Mouse (Mus musculus): ENCODE data around the gene Ccdc93. TPM values are rescaled to one million over a fixed set of nuclear protein-coding genes. Genes with fewer than 3 reads are reported as not detected.

Gene Ccdc93
- total RNA-seq, 2 experiments from 2014 or later, result 32.7 to 35.9 TPM

DNA sequence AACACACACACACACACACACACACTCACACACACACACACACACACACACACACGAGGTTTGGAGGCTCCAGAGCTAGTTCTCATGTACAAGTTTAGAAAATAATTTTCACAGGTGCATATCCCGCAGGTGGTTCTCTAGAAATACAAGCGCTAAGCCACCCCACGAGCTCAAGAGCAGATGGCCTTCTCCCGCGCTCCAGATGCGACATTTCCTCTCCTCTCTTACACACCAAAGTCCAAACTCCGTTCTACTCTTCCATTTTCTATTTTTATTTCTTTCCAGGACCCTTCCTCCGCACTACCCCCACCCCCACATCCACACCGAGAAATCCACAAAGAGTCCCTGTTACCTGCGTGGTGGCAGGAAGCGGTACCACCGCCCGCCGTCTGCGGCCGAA is 96.2 kb downstream of the Ccdc93 start:
- DNase-seq, result no peak

DNA sequence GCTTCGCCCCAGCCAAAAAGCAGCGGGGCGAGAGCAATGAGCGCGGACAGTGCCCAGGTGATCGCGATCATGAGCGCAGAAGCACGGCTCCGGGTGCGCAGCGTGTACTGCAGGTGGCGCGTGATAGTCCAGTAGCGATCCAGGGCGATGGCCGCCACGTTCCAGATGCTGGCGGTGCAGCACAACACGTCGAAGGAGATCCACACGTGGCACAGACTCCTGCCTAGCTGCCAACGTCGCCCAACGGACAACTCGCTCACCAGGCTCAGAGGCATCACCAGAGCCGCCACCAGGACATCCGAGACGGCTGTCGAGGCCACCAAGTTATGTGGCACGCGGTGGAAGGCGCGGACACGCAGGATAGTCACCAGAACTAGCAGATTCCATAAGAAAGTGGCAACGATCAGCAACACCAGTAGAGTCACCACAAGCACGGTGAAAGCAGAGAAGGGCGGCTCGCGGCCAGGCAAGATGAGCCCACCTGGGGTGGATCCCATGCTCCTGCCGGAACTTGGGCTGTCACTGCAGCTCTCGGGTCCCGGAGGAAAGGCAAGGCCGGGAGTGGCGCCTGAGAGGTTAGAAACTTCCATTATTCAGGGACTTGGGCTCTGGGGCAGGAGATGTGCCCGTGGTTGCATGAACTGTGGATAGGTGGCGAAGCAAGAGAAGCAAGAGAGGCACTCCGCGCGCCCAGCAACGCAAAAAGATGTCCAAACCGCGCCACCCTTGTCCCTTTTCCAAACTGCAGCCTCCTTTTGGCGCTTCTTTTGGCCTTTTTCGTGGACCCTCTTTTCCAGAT is 97.0 kb downstream of the Ccdc93 start:
- peak; percentile 14 for DNase-seq

- DNase-seq, result peak; percentile 35 to 36
Observed at GRCm38 (mm10) chr1:121528399-121528720, 97.5 kb downstream of the Ccdc93 start, which contains the start of gene Htr5b. Gene Htr5b (minus strand): TSS chr1:121528465.

- no peak for DNase-seq
Observed at GRCm38 (mm10) chr1:121529286-121529685, 98.4 kb downstream of the Ccdc93 start.

DNA sequence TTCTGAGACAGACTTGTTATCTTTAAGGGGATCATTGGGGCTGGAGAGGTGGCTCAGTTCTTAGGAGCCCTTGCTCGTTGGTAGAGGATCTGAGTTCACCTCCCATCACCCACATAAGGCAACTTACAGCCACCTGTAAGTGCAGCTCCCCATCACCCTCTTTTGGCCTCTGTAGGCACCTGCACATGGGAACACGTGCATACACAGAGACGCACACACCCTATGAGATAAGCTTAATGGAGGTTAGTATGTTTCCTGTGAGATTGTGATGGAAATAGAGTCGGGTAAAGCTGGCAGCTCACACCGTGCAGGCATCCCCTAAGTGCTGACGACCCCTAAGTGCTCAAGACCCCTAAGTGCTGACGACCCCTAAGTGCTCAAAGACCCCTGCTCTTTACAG is 100.6 kb downstream of the Ccdc93 start:
- DNase-seq, result no peak

DNA sequence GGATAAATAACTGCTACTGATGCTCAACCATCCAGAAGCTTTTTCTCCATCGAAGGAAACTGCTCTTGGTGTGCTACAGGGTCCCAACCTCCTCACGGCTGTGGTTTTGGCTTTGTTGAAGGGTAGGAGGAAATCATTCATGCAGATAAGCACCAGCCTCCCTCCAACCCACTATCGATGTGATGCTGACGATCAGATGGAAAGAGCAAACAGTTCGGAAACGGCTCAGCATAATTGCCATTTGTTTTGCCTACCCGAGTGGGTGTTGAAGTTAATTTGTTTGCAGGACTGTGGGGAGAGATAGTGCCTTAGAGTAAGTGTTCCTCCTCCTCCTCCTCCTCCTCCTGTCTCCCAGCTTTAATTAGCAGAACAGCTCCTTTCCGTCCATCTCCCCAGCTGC is 109.5 kb downstream of the Ccdc93 start:
- peak; percentile 23 to 42 for DNase-seq

DNA sequence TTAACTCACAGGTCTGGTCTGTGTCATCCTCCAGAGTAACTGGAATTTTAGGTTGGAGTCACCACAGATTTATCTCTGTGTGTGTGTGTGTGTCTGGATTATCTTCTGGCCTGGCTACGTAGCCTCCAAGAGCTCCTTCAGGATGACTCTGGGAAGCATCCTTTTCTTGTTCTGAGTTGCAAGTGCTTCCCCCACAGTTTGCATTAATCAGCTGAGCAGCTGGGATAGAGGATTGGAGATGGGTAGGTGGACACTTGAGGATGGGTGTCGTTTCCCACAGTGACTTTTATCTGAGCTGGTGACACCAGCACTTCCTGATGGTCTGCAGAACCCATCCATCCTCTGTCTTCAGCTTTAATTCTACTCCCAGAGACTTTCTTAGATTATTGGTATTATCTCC is 116.0 kb downstream of the Ccdc93 start:
- DNase-seq, result peak in 1 of 2 experiments; percentile 15

GRCm38 (mm10) chr1:121548667-121549066 is 117.8 kb downstream of the Ccdc93 start:
- DNase-seq, result no peak

GRCm38 (mm10) chr1:121549456-121549855 is 118.6 kb downstream of the Ccdc93 start:
- DNase-seq, result no peak

GRCm38 (mm10) chr1:121550801-121551456 is 120.1 kb downstream of the Ccdc93 start:
- no peak for DNase-seq

DNA sequence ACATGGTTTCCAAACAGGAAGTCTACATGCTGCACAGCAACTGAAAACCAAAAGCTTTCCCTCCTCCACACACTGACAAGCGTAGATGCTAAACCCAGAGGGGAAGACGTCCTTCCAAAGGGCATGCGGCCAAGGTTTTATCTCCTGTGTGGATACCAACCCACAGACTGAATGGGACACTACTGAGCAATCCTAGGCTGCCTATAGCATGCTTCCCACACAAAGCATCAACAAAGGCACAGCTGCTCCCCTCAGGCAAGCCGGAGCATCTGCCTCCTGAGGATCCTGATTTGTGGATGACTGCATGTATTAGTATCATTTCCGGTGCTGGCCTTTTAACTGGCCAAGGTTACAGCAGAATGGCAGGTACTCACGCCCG is 120.6 kb downstream of the Ccdc93 start:
- DNase-seq, result peak; percentile 26 to 31

Other genes starting within 250 kb of the Ccdc93 start
- gene Insig2, start 98.5 kb upstream of the Ccdc93 start, total RNA-seq (2021), result 10 to 100 TPM; 73.0 to 79.4 TPM
- 1 to 10 TPM; 8.7 to 9.8 TPM for gene Htr5b, start 97.4 kb downstream of the Ccdc93 start, total RNA-seq (2021)
- gene Ddx18, start 136.9 kb downstream of the Ccdc93 start, total RNA-seq (2021), result 10 to 100 TPM; 27.7 to 28.8 TPM

Measured in layer of hippocampus, postnatal 36 days (tissue).